Mouse (Mus musculus) embryonic stem cell, embryonic (primary cell): Measurements from ENCODE around the gene Trim24.

Experiments used
- CTCF ChIA-PET, 4 experiments: fragments of 300-600 bp in 2 of 4; fragments of 350-600 bp in 2 of 4; sonication (Branson Sonifier 250); formaldehyde crosslinking; loops; one replicate each; lab custom pipeline; 2022; ENCODE audit warnings: inconsistent platforms in 2 of 4; lab: Charles Lee
- POLR2A ChIA-PET, 4 experiments: fragments of 300-600 bp in 2 of 4; fragments of 350-600 bp in 2 of 4; sonication (Branson Sonifier 250); formaldehyde crosslinking; loops; one replicate each; lab custom pipeline; 2022; ENCODE audit warnings: antibody characterized with exemption in 4 of 4, inconsistent platforms in 1 of 4; lab: Charles Lee

Trim24 gene

DNA sequence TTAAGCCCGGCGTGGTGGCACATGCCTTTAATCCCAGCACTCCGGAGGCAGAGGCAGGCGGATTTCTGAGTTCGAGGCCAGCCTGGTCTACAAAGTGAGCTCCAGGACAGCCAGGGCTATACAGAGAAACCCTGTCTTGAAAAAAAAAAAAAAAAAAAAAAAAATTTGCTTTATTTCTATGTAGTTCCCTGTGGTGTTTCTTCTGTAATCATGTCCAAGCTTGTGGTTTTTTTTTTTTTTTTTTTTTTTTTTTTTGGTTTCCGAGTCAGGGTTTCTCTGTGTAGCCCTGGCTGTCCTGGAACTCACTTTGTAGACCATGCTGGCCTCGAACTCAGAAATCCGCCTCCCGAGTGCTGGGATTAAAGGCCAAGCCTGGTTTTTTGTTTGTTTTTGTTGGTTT is 14.3 kb upstream of the Trim24 start:
- CTCF ChIA-PET, result interaction anchor here in 1 of 4 experiments (0.6 to 0.7 kb wide), 2 partner anchors 93 to 210 kb away, joined by 7 to 9 read pairs; no protein-coding TSS in a partner anchor
- POLR2A ChIA-PET, result interaction anchor here in 3 of 4 experiments (0.6 to 4.2 kb wide), 13 partner anchors 9 to 437 kb away, joined by 3 to 19 read pairs (median 6); partner anchors contain the start of gene Trim24 (in 1 of the 3)

DNA sequence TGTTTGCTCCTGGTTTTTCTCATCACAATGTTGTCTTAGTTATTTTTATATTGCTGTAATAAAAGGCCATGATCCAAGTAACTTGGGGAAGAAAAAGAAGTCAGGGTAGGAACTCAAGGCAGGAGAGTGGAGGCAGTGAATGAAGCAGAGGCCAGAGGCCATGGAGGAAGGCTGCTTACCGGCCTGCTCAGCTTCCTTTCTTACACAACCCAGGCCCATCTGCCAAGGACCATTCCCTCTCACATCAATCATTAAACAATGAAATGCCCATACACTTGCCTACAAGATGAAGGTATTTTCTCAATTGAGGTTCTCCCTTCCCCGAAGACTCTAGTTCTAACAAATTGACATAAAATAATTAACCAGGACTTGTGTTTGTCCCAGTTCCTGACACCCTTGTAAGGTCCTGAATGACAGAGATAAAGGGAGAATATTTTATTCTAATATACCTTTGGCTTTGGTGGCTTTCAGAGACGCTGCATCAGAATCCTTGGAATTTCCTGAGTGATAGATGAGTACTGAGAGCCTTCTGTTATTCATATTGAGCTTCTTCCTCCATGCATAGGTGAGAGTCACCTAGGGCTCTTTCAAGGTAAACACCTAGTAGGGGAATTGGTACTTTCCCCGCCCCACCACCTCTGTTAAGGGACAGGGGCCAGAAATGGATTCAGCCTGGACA is 13.3 kb upstream of the Trim24 start:
- CTCF ChIA-PET, result no interaction called here
- POLR2A ChIA-PET, result interaction anchor here in 3 of 4 experiments (0.8 to 4.2 kb wide), 24 partner anchors 9 to 265 kb away, joined by 3 to 19 read pairs (median 6); partner anchors contain the start of gene Trim24 (in 2 of the 3)

DNA sequence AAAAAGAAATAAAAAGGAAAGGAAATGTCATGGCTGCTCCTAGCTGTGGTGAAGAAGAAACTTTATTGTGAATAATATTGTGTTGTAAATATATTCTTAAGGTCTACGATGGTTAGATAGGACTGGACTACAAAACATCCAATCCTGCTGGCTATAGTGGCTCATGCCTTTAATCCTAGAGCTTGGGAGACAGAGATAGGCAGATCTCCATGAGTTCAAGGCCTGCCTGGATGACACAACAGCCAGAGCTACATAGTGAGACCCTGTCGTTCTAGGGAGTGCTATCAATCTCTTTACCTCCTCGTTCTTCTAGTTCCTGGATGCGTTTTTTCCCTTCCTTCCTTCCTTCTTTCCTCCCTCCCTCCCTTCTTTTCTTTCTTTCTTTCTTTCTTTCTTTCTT is 12.5 kb upstream of the Trim24 start:
- CTCF ChIA-PET, result interaction anchor here in 1 of 4 experiments (0.7 kb wide), 1 partner anchor 1604 kb away, joined by 4 read pairs; no protein-coding TSS in a partner anchor
- POLR2A ChIA-PET, result interaction anchor here in 3 of 4 experiments (0.7 to 4.2 kb wide), 24 partner anchors 8 to 266 kb away, joined by 3 to 19 read pairs (median 6); partner anchors contain the start of gene Trim24 (in 1 of the 3)

DNA sequence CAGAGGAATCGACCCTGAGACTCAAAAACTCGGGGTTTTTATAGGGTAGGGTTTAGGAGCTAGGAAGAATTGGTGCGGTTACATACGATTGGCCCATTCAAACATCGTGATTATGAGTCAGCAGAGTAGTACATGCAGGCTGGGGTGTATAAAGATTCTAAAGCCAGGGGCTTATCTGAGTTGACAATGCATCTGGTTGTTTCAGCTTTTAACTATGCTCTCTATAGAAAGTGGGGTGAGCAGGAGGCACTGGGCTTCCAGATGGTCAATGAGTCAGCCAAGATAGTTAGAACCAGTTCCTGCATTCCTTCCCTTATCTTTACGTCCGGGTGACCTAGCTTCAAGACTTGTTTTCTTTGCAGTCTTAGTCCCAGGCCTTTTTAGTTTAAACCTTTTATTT is 7.7 kb upstream of the Trim24 start:
- ChIA-PET CTCF (interaction anchor here in 1 of 4 experiments (0.6 kb wide), 1 partner anchor 13 kb away, joined by 9 read pairs; no protein-coding TSS in a partner anchor), POLR2A (interaction anchor here in 3 of 4 experiments (0.6 to 2.5 kb wide), 8 partner anchors 9 to 133 kb away, joined by 3 to 18 read pairs (median 4); no protein-coding TSS in a partner anchor)

DNA sequence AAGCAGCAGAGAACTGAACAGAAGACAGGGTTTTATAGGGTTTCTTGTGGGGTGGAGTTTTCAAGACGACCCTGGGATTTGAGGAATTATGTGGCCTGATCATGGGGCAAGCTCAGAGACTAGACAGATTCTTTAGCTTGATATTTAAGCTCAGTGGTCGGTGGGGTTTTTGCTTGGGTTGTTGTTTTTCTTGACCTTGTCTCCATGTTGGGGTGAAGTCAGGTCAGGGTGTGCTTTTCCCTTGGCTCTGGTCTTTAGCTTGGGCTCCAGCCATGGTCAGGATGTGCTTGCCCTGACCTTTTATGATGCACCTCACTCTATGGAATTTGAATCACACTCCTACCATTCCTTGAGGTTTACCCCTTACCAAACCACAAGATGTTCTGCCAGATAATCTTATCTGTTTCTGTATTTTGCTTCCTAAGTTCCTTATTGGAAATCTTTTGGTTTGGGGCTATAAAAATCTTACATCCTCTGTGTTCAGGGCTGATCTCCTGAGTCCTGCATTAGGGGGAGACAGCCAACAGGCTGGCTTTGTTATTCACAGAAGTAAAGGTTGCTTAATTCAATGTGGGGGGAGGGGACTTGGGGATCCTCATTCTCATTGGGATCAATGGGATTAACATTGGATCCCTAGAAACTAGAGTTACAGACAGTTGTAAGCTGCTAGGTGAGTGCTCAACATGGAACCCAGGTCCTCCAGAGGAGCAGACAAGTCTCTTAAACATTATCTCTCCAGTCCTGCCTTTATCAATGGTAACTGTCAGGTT is 6.5 kb upstream of the Trim24 start:
- POLR2A ChIA-PET, result interaction anchor here (0.9 to 2.5 kb wide), 15 partner anchors 8 to 206 kb away, joined by 3 to 18 read pairs (median 4); no protein-coding TSS in a partner anchor

DNA sequence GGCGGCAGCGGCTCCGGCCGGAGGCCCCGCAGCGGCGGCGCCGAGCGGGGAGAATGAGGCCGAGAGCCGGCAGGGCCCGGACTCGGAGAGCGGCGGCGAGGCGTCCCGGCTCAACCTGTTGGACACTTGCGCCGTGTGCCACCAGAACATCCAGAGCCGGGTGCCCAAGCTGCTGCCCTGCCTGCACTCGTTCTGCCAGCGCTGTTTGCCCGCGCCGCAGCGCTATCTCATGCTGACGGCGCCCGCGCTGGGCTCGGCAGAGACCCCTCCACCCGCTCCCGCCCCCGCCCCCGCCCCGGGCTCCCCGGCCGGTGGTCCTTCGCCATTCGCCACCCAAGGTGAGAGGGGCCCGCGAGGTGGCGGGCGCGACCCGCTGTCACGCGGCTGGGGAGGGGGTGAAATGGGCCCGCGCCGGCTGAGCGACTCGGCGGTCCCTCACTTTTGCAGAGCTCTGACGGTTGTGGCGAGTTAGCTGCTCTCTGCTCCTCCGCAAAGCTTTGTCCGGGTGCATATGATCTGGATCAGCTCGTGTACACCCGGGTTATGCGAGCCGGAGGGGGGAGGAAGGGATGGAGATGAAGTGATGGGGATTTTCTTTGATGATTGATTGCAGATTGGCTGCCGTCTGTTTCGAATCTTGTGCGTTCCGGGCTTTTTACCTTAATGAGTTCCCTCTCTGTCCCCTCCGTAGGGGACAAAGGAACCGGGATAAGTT is 683 bp downstream of the Trim24 start:
- CTCF ChIA-PET, result no interaction called here
- POLR2A ChIA-PET, result interaction anchor here (0.6 to 6.3 kb wide), 29 partner anchors 8 to 285 kb away, joined by 3 to 78 read pairs (median 4); no protein-coding TSS in a partner anchor

More for the DNA sequence above, 6.5 kb upstream of the Trim24 start:
- CTCF ChIA-PET, result no interaction called here

DNA sequence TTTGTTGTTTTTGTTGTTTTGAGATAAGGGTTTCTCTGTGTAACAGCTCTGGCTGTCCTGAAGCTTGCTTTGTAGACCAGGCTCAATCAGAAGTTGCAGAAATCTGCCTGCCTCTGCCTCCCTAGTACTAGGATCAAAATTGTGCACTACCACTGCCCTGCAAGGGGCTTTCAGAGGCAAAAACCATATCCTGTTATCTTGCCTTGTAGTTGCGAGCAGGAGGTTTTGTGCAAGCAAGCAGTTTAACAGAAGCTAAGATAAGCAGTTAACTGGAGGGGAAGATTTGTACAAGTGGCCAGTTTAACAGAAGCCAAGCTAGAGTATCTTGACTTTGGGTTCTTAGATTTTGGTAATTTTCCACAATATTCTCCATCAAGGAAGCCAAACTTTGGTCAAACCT is 2.2 kb downstream of the Trim24 start:
- CTCF ChIA-PET, result interaction anchor here in 1 of 4 experiments (1.3 kb wide), 1 partner anchor 135 kb away, joined by 3 read pairs; no protein-coding TSS in a partner anchor
- POLR2A ChIA-PET, result interaction anchor here (0.6 to 6.3 kb wide), 24 partner anchors 9 to 560 kb away, joined by 3 to 78 read pairs (median 5); no protein-coding TSS in a partner anchor

DNA sequence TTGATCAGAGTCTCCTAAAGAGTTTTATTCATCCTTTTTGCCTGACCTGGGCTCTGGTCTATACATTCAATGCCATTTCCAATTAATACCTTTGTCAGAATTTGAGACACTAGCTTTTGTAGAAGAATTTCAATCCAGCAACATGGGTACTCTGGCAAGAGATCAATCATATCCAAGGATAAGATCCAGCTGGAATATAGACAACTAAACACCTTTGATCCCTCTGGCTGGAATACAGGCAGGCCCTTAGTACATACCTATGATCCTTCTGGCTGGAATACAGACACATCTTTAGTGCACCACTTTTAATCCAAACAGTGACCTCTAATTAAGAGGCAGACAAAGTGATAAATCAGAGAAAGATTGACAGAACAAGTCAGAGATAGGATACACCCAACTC is 3.1 kb downstream of the Trim24 start:
- POLR2A ChIA-PET, result interaction anchor here (0.6 to 6.3 kb wide), 17 partner anchors 10 to 559 kb away, joined by 3 to 78 read pairs (median 4); no protein-coding TSS in a partner anchor
- CTCF ChIA-PET, result no interaction called here

DNA sequence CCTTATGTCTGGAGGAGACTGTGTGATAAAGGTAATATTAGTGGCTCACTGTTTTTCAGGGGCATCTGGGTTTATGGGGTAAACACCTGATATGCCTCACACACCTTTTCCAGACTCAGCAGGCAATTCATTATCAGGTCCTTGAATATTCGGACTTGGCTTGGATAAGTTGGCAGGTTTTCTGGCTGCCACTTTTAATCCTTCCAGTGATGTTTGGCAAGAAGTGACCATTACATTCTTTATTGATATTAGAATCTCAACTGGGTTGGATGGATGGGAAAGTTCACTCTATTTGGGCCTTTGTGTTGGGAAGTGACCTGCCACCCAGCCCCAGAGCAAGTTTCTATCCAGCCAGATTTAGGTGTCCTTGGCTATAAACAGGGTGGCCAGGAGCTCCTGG is 7.6 kb downstream of the Trim24 start:
- ChIA-PET CTCF (no interaction called here), POLR2A (interaction anchor here in 1 of 4 experiments (1.1 to 3.8 kb wide), 3 partner anchors 9 to 15 kb away, joined by 6 to 24 read pairs (median 6); no protein-coding TSS in a partner anchor)

DNA sequence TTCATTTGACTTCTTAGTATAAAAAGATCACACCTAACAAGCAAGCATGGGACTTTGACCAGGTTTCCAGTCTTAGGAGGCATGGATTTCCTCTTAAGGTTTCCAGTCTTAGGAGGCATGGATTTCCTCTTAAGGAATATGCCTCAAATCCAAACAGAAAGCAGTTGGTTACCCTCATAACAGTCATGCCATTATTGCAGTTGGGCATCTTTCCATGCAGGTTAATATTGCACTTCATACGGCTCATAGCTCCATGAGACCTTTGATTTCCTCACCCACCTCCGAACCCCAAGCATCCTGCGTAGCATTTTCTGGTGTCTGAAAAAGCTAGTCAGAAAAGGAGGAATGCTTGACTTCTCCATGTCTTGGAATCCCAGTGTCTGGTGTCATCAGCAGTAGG is 10.0 kb downstream of the Trim24 start:
- CTCF ChIA-PET, result interaction anchor here in 1 of 4 experiments (0.6 kb wide), 1 partner anchor 21 kb away, joined by 3 read pairs; no protein-coding TSS in a partner anchor
- POLR2A ChIA-PET, result interaction anchor here in 1 of 4 experiments (1.1 to 10.6 kb wide), 4 partner anchors 7 to 17 kb away, joined by 3 to 78 read pairs (median 14); partner anchors contain the start of gene Trim24

DNA sequence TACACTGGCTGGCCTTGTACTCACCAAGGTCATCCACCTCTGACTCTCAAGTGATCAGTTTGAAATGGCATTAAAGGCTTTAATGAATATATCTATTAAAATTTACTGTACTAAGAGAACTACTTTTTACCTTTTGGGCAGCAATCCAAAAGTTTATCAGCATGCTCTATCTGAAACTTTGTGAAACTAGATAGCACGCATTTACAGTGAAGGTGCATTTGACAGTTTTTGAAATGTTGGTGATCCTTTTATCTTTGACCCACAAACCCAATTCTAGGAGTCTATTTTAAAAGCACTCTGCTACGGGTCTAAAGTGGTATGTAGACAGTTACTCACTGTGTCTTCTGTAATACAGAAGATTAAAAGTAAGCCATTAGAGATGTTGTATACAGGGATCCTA is 23.0 kb downstream of the Trim24 start:
- ChIA-PET POLR2A (no interaction called here), CTCF (no interaction called here)

DNA sequence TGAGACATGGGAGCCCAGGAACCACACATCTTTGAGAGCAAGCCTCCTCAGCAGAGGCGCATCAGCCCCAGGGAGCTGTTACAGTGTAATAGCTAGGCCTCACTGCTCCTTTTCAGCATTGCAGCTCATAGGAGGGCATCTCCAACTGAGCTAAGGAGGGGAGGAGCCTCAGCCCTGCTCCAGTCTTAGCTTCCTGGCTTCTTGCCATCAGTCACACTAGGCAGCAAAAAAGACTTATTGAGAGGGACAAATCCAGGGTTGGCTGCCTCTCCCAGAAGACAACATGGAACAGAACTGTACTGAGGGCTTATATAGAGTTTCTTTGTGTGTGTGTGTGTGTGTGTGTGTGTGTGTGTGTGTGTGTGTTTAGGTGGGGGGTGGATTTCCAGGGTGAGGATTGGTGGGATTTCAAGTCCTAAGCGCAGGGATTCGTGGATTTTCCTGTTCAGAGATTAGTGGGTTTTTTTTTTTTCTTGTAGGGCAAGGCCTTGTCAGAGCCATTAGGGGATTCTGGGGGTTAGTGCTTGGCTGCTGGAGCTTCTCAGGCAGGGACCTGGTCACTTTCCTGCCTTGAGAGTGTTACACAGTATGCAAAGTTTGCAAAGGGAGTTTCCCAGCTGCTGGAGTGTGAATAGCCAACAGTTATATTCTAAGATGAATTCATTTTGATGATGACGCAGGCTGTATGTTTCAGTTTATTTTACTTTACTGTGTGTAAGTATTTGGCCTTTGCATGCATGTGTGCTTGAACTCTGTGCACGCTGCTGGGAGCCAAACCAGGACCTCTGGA is 25.2 kb downstream of the Trim24 start:
- POLR2A ChIA-PET, result interaction anchor here in 3 of 4 experiments (0.6 to 1.9 kb wide), 10 partner anchors 8 to 261 kb away, joined by 3 to 10 read pairs (median 4); no protein-coding TSS in a partner anchor
- CTCF ChIA-PET, result interaction anchor here in 1 of 4 experiments (0.6 to 1.9 kb wide), 5 partner anchors 8 to 776 kb away, joined by 3 to 7 read pairs (median 3); no protein-coding TSS in a partner anchor

DNA sequence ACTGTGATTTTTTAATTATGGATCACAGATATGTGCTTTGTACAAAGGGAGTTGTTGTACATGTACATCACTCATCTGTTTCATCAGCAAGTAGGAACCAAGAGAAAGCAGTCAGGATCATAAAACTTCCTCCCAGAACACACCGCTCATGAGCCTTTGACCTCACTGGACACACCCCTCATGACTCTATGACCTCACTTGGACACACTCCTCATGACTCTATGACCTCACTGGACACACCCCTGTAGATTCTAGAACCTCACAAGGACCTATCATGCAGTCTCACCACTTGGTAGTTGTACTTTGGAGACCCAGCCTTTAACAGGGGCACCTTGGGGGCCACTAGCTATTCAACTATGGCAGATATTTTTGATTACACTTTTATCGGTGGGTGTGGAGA is 29.6 kb downstream of the Trim24 start:
- POLR2A ChIA-PET, result no interaction called here
- CTCF ChIA-PET, result no interaction called here

DNA sequence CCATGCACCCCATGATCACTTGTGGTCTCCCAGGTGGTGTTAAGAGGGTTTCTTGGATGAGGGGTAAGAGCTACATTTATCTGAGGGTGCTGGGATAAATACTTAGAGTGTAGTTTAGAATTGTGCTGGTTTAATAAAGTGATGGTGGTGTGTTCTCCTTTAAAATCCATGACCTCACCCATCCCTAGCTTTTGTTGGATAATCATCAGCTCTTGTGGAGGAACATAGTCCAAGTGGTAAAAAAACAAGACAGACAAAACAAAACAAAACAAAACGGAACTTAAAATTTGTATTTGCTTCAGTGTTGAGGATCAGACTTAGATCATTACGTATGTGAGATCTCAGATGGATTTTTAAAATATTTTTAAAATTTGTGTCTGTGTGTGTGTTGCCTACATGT is 31.2 kb downstream of the Trim24 start:
- POLR2A ChIA-PET, result interaction anchor here in 1 of 4 experiments (0.5 to 1.8 kb wide), 8 partner anchors 8 to 143 kb away, joined by 3 to 5 read pairs (median 4); partner anchors contain the start of gene Trim24
- CTCF ChIA-PET, result no interaction called here

DNA sequence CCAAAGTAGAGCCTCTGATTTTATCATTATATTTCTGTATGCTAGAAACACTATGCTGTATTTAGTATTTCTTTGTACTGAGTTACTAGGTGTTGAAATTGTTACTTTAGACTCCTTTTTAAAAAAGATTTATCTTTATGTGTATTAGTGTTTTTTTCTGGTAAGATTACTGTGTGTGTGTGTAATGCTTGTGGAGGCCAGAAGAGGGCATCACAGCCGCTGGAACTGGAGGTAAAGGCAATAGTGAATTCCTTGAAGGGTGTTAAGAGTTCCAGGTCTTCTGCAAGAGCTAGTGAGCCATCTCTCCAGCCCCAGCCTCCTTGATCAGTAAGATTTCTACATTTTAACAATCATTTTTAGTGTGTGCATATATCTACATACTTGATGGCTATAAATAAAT is 33.2 kb downstream of the Trim24 start:
- POLR2A ChIA-PET, result interaction anchor here in 2 of 4 experiments (0.9 to 2.0 kb wide), 6 partner anchors 8 to 303 kb away, joined by 3 to 6 read pairs (median 3); partner anchors contain the start of gene Trim24 (in 1 of the 2)
- CTCF ChIA-PET, result interaction anchor here in 3 of 4 experiments (0.6 to 1.4 kb wide), 7 partner anchors 8 to 465 kb away, joined by 3 to 7 read pairs (median 4); no protein-coding TSS in a partner anchor

DNA sequence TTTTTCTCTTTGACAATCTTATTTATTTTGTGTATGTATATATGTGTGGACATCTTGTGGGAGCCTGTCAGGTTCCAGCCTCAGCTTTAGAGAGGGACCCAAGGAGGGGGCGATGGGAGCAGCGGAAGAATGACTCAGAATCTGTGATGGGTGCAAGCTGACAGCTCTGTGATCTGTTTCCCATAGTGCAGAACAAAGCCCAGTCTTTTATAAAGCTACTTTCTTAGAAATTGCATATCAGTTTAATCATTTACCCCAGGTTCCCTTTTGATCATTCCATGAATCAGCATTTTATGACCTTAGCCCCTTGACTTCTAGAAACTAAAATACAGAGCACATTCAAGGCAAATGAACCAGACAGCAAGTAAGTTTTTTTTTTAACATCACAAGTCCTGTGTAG is 42.9 kb downstream of the Trim24 start:
- POLR2A ChIA-PET, result interaction anchor here in 1 of 4 experiments (1.0 to 1.5 kb wide), 3 partner anchors 11 to 23 kb away, joined by 3 to 5 read pairs (median 3); no protein-coding TSS in a partner anchor
- CTCF ChIA-PET, result interaction anchor here in 1 of 4 experiments (1.5 kb wide), 1 partner anchor 10 kb away, joined by 3 read pairs; no protein-coding TSS in a partner anchor
